Mouse (Mus musculus) gonadal fat pad, adult 2 months (tissue): ENCODE data around the gene Vmn1r46. TPM values are rescaled to one million over a fixed set of nuclear protein-coding genes. Genes with fewer than 3 reads are reported as not detected.
"Not testable (repeated sequence)": the region's sequence is repeated elsewhere in the genome, so short reads cannot be mapped to it uniquely, and the experiment has no call there.

Experiments used
- DNase-seq: peaks from one replicate; pipeline ENCODE4 v3.0.0-alpha.2; 2012; ENCODE audit warnings: low read depth
- polyA plus RNA-seq: library from polyadenylated mRNA; depleted of rRNA; stranded (reverse); fragments of >200 nt; gene quantifications from 2 replicates; pipeline ENCODE4 v1.2.3, GENCODE M21; 2012; rRNA removed

Gene Vmn1r46
- not detected in 2 replicates for polyA plus RNA-seq

- DNase-seq, result no peak
Measured at GRCm38 (mm10) chr6:89969013-89969412, at the start of gene Vmn1r46. Gene Vmn1r46, plus strand, starts transcription at chr6:89969313.

GRCm38 (mm10) chr6:89940498-89940897 is 28.6 kb upstream of the Vmn1r46 start, which contains the start of gene Vmn1r45:
Gene Vmn1r45, minus strand, starts transcription at chr6:89940598.
- DNase-seq, result not testable (repeated sequence)

GRCm38 (mm10) chr6:89940926-89941325 is 28.2 kb upstream of the Vmn1r46 start:
- DNase-seq, result no peak

- no peak for DNase-seq
Measured at GRCm38 (mm10) chr6:89953556-89953955, 15.6 kb upstream of the Vmn1r46 start.

- DNase-seq, result no peak
Measured at GRCm38 (mm10) chr6:89966341-89966740, 2.8 kb upstream of the Vmn1r46 start.

- DNase-seq, result no peak
Measured at GRCm38 (mm10) chr6:89985989-89986388, 16.9 kb downstream of the Vmn1r46 start.

GRCm38 (mm10) chr6:90015847-90016246 is 46.7 kb downstream of the Vmn1r46 start, which contains the start of gene Vmn1r47:
Gene Vmn1r47, plus strand, starts transcription at chr6:90016147.
- not testable (repeated sequence) for DNase-seq

Other genes starting within 250 kb of the Vmn1r46 start
- gene Vmn1r41, start 228.5 kb upstream of the Vmn1r46 start, polyA plus RNA-seq, result not detected in 2 replicates
- 0.05 TPM in 1 of 2 replicates, not detected in the other for gene Vmn1r42, start 92.9 kb upstream of the Vmn1r46 start, polyA plus RNA-seq
- gene Vmn1r43, start 92.9 kb upstream of the Vmn1r46 start, polyA plus RNA-seq, result 0.08 and 0.14 TPM in 2 replicates
- not detected in 2 replicates for gene Vmn1r44, start 85.7 kb upstream of the Vmn1r46 start, polyA plus RNA-seq
- gene Vmn1r45, start 28.7 kb upstream of the Vmn1r46 start, polyA plus RNA-seq, result not detected in 2 replicates
- gene Vmn1r47, start 46.8 kb downstream of the Vmn1r46 start, polyA plus RNA-seq, result not detected in 2 replicates
- gene Vmn1r48, start 67.5 kb downstream of the Vmn1r46 start, polyA plus RNA-seq, result not detected in 2 replicates
- gene Vmn1r49, start 109.2 kb downstream of the Vmn1r46 start, polyA plus RNA-seq, result not detected in 2 replicates
- gene Vmn1r50, start 132.1 kb downstream of the Vmn1r46 start, polyA plus RNA-seq, result not detected in 2 replicates
- not detected in 2 replicates for gene Vmn1r51, start 153.3 kb downstream of the Vmn1r46 start, polyA plus RNA-seq
- not detected in 2 replicates for gene Vmn1r52, start 205.5 kb downstream of the Vmn1r46 start, polyA plus RNA-seq
- gene V1ra8, start 233.5 kb downstream of the Vmn1r46 start, polyA plus RNA-seq, result not detected in 2 replicates